Mouse (Mus musculus) embryo, embryonic 11 days (tissue): ENCODE results near the gene Got2.

Experiments used
- DNase-seq: peaks from one replicate; pipeline ENCODE4 v3.0.0-alpha.2; 2015

Got2 gene

DNA sequence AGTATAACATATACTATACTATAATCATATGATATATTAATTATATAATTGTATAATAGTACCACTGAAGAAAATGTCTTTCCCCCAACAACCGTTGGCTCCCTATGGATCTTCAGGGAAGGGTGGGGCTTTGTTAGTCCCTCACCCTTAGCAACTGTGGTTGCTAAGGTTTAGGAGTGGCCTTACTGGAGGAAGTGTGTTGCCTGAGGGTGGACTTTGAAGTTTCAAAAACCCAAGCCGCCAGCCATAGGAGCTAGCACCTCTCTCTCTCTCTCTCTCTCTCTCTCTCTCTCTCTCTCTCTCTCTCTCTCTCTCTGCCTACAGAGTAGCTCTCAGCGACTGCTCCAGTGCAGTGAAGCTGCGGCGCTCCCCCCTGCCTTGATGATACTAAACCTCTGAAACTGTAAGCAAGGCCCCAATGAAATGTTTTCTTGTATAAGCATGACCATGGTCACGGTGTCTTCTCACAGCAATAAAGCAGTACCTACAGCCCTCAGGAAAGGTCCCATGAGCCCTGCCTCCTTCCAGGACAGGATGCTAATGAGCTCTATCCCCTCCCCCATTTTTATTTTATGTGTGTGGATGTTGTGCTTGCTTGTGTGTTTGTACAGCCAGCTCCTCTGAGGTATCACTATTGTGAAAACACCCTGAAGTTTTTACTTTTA lies 72.2 kb downstream of the Got2 start:
- no peak for DNase-seq
